Mouse (Mus musculus) thymus, postnatal 36 days (tissue): ENCODE results near the gene Trp53i11.
A peak's percentile ranks its signal among the peaks of the same experiment; 100 is the strongest.

Experiments used
- DNase-seq, 2 experiments: peaks; one replicate each; pipeline ENCODE4 v3.0.0; 2022; ENCODE audit warnings: mixed read lengths in 2 of 2

The Trp53i11 gene

GRCm38 (mm10) chr2:93172460-93172859 lies 14.9 kb upstream of the Trp53i11 start:
- DNase-seq = peak; percentile 36 to 61

- no peak for DNase-seq
Measured at GRCm38 (mm10) chr2:93174159-93174558, 13.2 kb upstream of the Trp53i11 start.

- no peak for DNase-seq
Measured at GRCm38 (mm10) chr2:93175278-93175677, 12.1 kb upstream of the Trp53i11 start.

GRCm38 (mm10) chr2:93175721-93176120 lies 11.6 kb upstream of the Trp53i11 start:
- DNase-seq = no peak

GRCm38 (mm10) chr2:93176193-93176798 lies 11.1 kb upstream of the Trp53i11 start:
- peak; percentile 16 to 26 for DNase-seq

GRCm38 (mm10) chr2:93176871-93177667 lies 10.3 kb upstream of the Trp53i11 start:
- DNase-seq = peak; percentile 89 to 94

GRCm38 (mm10) chr2:93177668-93178312 lies 9.6 kb upstream of the Trp53i11 start:
- DNase-seq = no peak

- DNase-seq = peak in 1 of 2 experiments; percentile 33
Measured at GRCm38 (mm10) chr2:93178313-93178677, 9.1 kb upstream of the Trp53i11 start.

GRCm38 (mm10) chr2:93179603-93180002 lies 7.7 kb upstream of the Trp53i11 start:
- no peak for DNase-seq

GRCm38 (mm10) chr2:93180077-93180844 lies 7.1 kb upstream of the Trp53i11 start:
- peak in 1 of 2 experiments; percentile 52 for DNase-seq

GRCm38 (mm10) chr2:93182859-93183258 lies 4.5 kb upstream of the Trp53i11 start:
- DNase-seq = no peak

GRCm38 (mm10) chr2:93188020-93188760 lies 842 bp downstream of the Trp53i11 start:
- peak; percentile 72 to 74 for DNase-seq

GRCm38 (mm10) chr2:93188761-93189458 lies 1.6 kb downstream of the Trp53i11 start:
- peak; percentile 67 to 73 for DNase-seq

GRCm38 (mm10) chr2:93190771-93191487 lies 3.6 kb downstream of the Trp53i11 start:
- DNase-seq = peak; percentile 48 to 63

- peak in 1 of 2 experiments; percentile 55 for DNase-seq
Measured at GRCm38 (mm10) chr2:93191488-93192181, 4.3 kb downstream of the Trp53i11 start.

GRCm38 (mm10) chr2:93192182-93192560 lies 4.8 kb downstream of the Trp53i11 start:
- peak; percentile 71 to 80 for DNase-seq

GRCm38 (mm10) chr2:93192671-93193080 lies 5.3 kb downstream of the Trp53i11 start:
- DNase-seq = peak; percentile 91 to 96

- DNase-seq = peak in 1 of 2 experiments; percentile 59
Measured at GRCm38 (mm10) chr2:93193806-93194205, 6.5 kb downstream of the Trp53i11 start.

- DNase-seq = peak; percentile 91 to 97
Measured at GRCm38 (mm10) chr2:93198846-93199245, 11.5 kb downstream of the Trp53i11 start.

- DNase-seq = peak; percentile 69 to 71
Measured at GRCm38 (mm10) chr2:93199531-93199974, 12.2 kb downstream of the Trp53i11 start.
